Mouse (Mus musculus) megakaryocyte-erythroid progenitor cell, adult 5 weeks (primary cell): ENCODE measurements around the gene Unc93a2. TPM values are rescaled to one million over a fixed set of nuclear protein-coding genes. Genes with fewer than 3 reads are reported as not detected.

Source experiments
- polyA plus RNA-seq: library from polyadenylated mRNA; stranded (reverse); fragments of >175 nt; gene quantifications from 2 replicates; pipeline ENCODE4 v1.2.3, GENCODE M21; 2012

The Unc93a2 gene
- polyA plus RNA-seq, result not detected in 2 replicates

DNA sequence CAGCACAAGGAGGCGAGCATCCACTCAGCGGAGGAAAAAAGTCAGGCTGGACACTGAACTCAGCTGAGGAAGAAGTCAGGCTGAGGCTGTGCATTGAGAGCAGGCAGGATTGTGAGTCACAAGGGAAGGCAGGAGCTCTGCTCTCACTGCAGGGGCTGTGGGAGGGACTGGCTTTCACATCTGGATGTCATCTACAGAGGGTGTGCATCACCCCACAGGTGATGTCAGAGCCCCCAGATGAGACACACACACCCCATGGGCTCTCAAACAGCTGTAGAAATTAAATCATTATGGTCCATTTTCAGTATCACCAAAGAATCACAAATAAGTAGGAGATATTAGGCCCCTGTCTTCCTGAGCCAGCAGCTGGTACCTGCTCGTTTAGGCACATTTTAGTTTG, at the start of gene Unc93a2:
Unc93a2 (minus strand) TSS at position 101 of the 400 bp plus-strand sequence.

GRCm38 (mm10) chr17:7371879-7372278, 13.4 kb downstream of the Unc93a2 start, which contains the start of gene Gm49630:
Gene Gm49630 (minus strand): TSS chr17:7371979.

DNA sequence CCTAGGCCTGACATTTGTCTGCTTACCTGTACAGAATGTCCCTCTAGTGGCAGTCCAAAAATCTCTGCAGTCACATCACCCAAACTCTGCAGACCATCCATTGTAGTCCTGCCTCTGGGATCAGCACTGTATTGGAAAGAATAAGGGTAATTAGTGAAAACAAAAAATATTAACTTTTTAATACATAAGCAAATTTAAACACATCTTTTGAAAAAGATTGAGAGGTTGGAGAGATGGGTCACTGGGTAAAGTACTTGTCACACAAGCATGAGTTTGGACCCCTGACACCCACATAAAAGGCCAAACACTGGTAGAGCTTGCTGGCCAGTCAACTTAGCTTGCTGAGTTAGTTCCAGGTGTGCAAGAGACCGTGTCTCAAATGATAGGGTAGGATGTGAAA, 32.7 kb downstream of the Unc93a2 start, which contains the start of gene Ttll2:
Ttll2 (minus strand) TSS at position 101 of the 400 bp plus-strand sequence.

DNA sequence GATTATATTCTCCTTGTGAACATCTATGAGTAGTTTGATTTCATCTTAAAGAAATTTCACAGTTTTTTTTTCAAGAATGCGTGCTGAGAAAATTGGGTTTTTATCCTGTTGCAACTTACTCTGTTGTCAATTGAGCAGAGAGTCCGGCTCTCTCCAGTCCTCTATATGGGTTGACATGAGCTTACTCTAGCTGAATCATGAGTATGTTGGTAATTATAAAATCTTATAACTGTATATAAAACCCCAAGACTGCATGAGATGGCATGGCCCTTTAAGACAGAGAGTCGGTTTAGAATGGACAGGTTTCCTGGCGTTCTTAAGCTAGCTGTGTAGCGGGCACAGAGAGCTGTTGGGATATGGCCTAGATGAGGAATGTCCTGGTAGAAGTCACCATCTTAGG, 60.9 kb downstream of the Unc93a2 start, which contains the start of gene Tcp10a:
Tcp10a (plus strand) TSS at position 301 of the 400 bp plus-strand sequence.

Other genes with a start within 250 kb of the Unc93a2 start
- 4.6 and 7.2 TPM in 2 replicates for gene Rps6ka2, start 215.3 kb downstream of the Unc93a2 start, polyA plus RNA-seq
- not detected in 2 replicates for gene Tcp10a, start 60.8 kb downstream of the Unc93a2 start, polyA plus RNA-seq
- gene Ttll2, start 32.8 kb downstream of the Unc93a2 start, polyA plus RNA-seq, result not detected in 2 replicates
- not detected in 2 replicates for gene Gm49630, start 13.5 kb downstream of the Unc93a2 start, polyA plus RNA-seq